Mouse (Mus musculus): ENCODE data around the gene Fastkd2. TPM values are rescaled to one million over a fixed set of nuclear protein-coding genes. Genes with fewer than 3 reads are reported as not detected.

The Fastkd2 gene
- polyA plus RNA-seq (2011; ENCODE audit: insufficient read depth, insufficient read length, low read depth, missing spikeins), result 40.9 and 42.0 TPM in 2 replicates

DNA sequence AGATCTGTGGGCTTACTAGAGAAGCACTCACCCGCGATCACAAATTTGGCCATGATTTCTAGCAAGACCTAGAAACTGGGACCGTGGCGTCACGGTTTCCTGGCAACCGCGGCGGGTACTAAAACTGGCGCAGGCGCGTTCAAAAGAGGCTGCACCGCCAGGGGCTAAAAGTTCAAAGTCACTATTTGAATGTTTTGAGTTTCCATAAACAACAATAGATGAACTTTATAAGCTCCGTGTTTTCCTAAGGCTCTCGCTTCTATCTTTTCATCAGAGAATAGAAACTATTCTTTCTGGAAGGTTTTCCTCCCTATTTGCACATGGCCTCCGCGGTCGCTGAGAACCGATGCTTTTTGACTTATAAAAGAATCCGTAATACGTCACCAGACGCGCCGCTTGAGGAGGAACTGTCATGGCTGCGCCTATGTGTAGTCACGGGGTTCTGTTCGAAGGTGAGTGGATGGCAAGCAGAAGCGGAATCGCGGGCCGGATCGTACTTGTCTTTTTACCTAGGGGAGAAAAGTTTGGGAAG, at the start of gene Fastkd2, which contains the start of gene Mdh1b:
TSS of gene Fastkd2 (plus strand) at position 375 of the 532 bp plus-strand sequence.
TSS of gene Mdh1b (minus strand) at position 79 of the 532 bp plus-strand sequence.
- Histone ChIP-seq H3K27ac (ENCODE audit: insufficient read depth, low read length) (no peak within 1 kb of the TSS), H3K4me3 (ENCODE audit: low read depth, low read length) (peak within 1 kb of the TSS; percentile 98), H3K4me1 (ENCODE audit: control insufficient read depth, insufficient read depth, low read length) (no peaks in the 10 kb centered on the region), H3K9me3 (replicated peaks; ENCODE audit: control insufficient read depth, insufficient read depth, low read length, poor library complexity, severe bottlenecking) (no peaks in the 10 kb centered on the region), H3K36me3 (ENCODE audit: control insufficient read depth, insufficient read depth, low read length, poor library complexity, severe bottlenecking) (no peaks in the 10 kb centered on the region; the same call in 1 of the 2 replicates), H3K9ac (ENCODE audit: low read depth, poor library complexity, severe bottlenecking) (peak within 1 kb of the TSS; percentile 82), H3K27me3 (ENCODE audit: control insufficient read depth, insufficient read depth, low read length, poor library complexity, severe bottlenecking) (no peaks in the 10 kb centered on the region)
- TF ChIP-seq EP300 (IDR thresholded peaks at IDR 0.05; ENCODE audit: insufficient read depth, low read depth, low read length), result 0 out of 2 replicates have a peak, but pooled peaks have one; percentile 23
- no peak for TF ChIP-seq POLR2A (IDR thresholded peaks at IDR 0.05; ENCODE audit: insufficient read depth, low read length)

DNA sequence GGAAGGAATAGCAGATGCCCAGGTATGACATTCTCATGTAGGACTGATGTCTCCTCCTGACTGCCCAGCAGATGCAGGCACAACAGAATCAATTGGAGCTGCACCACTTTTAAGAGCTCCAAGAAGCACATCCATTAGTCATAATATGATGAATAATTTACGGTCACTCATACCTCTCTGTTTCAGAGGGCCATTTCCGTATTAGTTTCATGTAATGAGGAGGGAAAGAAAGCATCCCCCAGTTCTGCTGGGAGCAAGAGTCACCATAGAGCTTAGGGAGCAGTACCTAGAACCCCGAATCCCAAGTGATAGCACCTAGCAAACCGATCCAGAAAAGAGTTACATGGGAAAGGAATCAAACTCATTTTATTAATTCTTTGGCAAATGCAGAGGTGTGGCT, 43.6 kb upstream of the Fastkd2 start, which contains the start of gene Dytn:
TSS of gene Dytn (minus strand) at position 101 of the 400 bp plus-strand sequence.
- Histone ChIP-seq H3K4me3 (ENCODE audit: low read depth, low read length) (no peak within 1 kb of the TSS), H3K9me3 (replicated peaks; ENCODE audit: control insufficient read depth, insufficient read depth, low read length, poor library complexity, severe bottlenecking) (no peaks in the 10 kb centered on the region)

DNA sequence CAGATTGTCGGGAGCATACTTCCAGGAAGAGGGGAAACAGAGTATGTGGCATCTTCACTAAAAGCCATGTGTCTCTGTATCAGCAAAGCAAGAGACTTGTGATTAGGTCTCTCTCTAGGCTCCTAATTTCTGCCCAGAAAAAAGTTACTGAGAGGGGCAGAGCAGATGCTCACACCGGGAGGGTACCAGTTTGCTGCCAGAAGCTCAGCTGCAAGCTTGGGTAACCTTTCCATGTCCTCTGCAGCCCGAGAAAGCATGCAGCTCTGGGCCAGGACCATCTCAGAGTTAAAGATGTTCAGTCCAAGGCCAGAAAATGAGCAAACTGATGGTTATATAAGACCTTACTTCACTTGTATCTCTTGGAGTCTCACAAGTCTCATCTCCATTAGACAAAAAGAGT, 33.6 kb upstream of the Fastkd2 start:
- H3K27ac ChIP-seq (ENCODE audit: insufficient read depth, low read length), result no peak overlapping the region
- H3K9ac ChIP-seq (ENCODE audit: low read depth, poor library complexity, severe bottlenecking), result no peak overlapping the region
- H3K9me3 ChIP-seq (replicated peaks; ENCODE audit: control insufficient read depth, insufficient read depth, low read length, poor library complexity, severe bottlenecking), result no peaks in the 10 kb centered on the region
- no peaks in the 10 kb centered on the region for H3K36me3 ChIP-seq (ENCODE audit: control insufficient read depth, insufficient read depth, low read length, poor library complexity, severe bottlenecking)
- no peaks in the 10 kb centered on the region for H3K27me3 ChIP-seq (ENCODE audit: control insufficient read depth, insufficient read depth, low read length, poor library complexity, severe bottlenecking)
- no peak for TF ChIP-seq CTCF (IDR thresholded peaks at IDR 0.05; ENCODE audit: low read depth, low read length)
- no peak for TF ChIP-seq POLR2A (IDR thresholded peaks at IDR 0.05; ENCODE audit: insufficient read depth, low read length)
- TF ChIP-seq EP300 (IDR thresholded peaks at IDR 0.05; ENCODE audit: insufficient read depth, low read depth, low read length), result no peak
- H3K4me3 ChIP-seq (ENCODE audit: low read depth, low read length), result no peak overlapping the region
- H3K4me1 ChIP-seq (ENCODE audit: control insufficient read depth, insufficient read depth, low read length), result no peaks in the 10 kb centered on the region

More for the DNA sequence above, 43.6 kb upstream of the Fastkd2 start, which contains the start of gene Dytn:
- no peak within 1 kb of the TSS for H3K27ac ChIP-seq (ENCODE audit: insufficient read depth, low read length)
- no peaks in the 10 kb centered on the region for H3K4me1 ChIP-seq (ENCODE audit: control insufficient read depth, insufficient read depth, low read length)
- H3K36me3 ChIP-seq (ENCODE audit: control insufficient read depth, insufficient read depth, low read length, poor library complexity, severe bottlenecking), result no peaks in the 10 kb centered on the region
- no peaks in the 10 kb centered on the region for H3K27me3 ChIP-seq (ENCODE audit: control insufficient read depth, insufficient read depth, low read length, poor library complexity, severe bottlenecking)
- TF ChIP-seq EP300 (IDR thresholded peaks at IDR 0.05; ENCODE audit: insufficient read depth, low read depth, low read length) (no peak), POLR2A (IDR thresholded peaks at IDR 0.05; ENCODE audit: insufficient read depth, low read length) (no peak), CTCF (IDR thresholded peaks at IDR 0.05; ENCODE audit: low read depth, low read length) (no peak)
- H3K9ac ChIP-seq (ENCODE audit: low read depth, poor library complexity, severe bottlenecking), result no peak within 1 kb of the TSS

GRCm38 (mm10) chr1:63705733-63706132, 24.7 kb upstream of the Fastkd2 start:
- H3K9ac ChIP-seq (ENCODE audit: low read depth, poor library complexity, severe bottlenecking), result no peak overlapping the region
- H3K4me1 ChIP-seq (ENCODE audit: control insufficient read depth, insufficient read depth, low read length), result no peaks in the 10 kb centered on the region
- H3K27me3 ChIP-seq (ENCODE audit: control insufficient read depth, insufficient read depth, low read length, poor library complexity, severe bottlenecking), result no peaks in the 10 kb centered on the region
- TF ChIP-seq CTCF (IDR thresholded peaks at IDR 0.05; ENCODE audit: low read depth, low read length) (no peak), POLR2A (IDR thresholded peaks at IDR 0.05; ENCODE audit: insufficient read depth, low read length) (no peak), EP300 (IDR thresholded peaks at IDR 0.05; ENCODE audit: insufficient read depth, low read depth, low read length) (no peak)
- no peak overlapping the region for H3K27ac ChIP-seq (ENCODE audit: insufficient read depth, low read length)
- H3K36me3 ChIP-seq (ENCODE audit: control insufficient read depth, insufficient read depth, low read length, poor library complexity, severe bottlenecking), result no peaks in the 10 kb centered on the region
- H3K4me3 ChIP-seq (ENCODE audit: low read depth, low read length), result no peak overlapping the region
- no peaks in the 10 kb centered on the region for H3K9me3 ChIP-seq (replicated peaks; ENCODE audit: control insufficient read depth, insufficient read depth, low read length, poor library complexity, severe bottlenecking)

GRCm38 (mm10) chr1:63708876-63709275, 21.5 kb upstream of the Fastkd2 start:
- no peaks in the 10 kb centered on the region for H3K9me3 ChIP-seq (replicated peaks; ENCODE audit: control insufficient read depth, insufficient read depth, low read length, poor library complexity, severe bottlenecking)
- H3K27ac ChIP-seq (ENCODE audit: insufficient read depth, low read length), result no peak overlapping the region
- H3K4me3 ChIP-seq (ENCODE audit: low read depth, low read length), result no peak overlapping the region

DNA sequence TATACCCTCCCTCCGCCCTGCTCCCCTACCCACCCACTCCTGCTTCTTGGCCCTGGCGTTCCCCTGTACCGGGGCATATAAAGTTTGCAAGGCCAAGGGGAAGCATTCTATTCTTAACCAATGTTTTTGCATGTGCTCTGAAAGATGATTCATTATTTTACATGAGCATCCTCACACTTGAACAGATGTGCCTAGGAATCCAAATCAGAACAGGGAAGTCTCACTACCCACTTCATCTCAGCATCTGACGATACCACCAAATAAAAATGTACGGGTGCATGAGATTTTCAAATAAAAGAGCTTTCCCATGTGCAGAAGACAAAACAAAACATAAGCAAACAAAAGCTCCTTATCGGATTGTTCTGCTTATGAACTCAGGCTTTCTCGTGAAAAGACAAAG, 10.3 kb upstream of the Fastkd2 start:
- TF ChIP-seq POLR2A (IDR thresholded peaks at IDR 0.05; ENCODE audit: insufficient read depth, low read length) (no peak), CTCF (IDR thresholded peaks at IDR 0.05; ENCODE audit: low read depth, low read length) (no peak), EP300 (IDR thresholded peaks at IDR 0.05; ENCODE audit: insufficient read depth, low read depth, low read length) (no peak)
- Histone ChIP-seq H3K9me3 (replicated peaks; ENCODE audit: control insufficient read depth, insufficient read depth, low read length, poor library complexity, severe bottlenecking) (no peaks in the 10 kb centered on the region), H3K4me1 (ENCODE audit: control insufficient read depth, insufficient read depth, low read length) (no peaks in the 10 kb centered on the region), H3K9ac (ENCODE audit: low read depth, poor library complexity, severe bottlenecking) (no peak overlapping the region), H3K27me3 (ENCODE audit: control insufficient read depth, insufficient read depth, low read length, poor library complexity, severe bottlenecking) (no peaks in the 10 kb centered on the region), H3K36me3 (ENCODE audit: control insufficient read depth, insufficient read depth, low read length, poor library complexity, severe bottlenecking) (no peaks in the 10 kb centered on the region), H3K4me3 (ENCODE audit: low read depth, low read length) (no peak overlapping the region), H3K27ac (ENCODE audit: insufficient read depth, low read length) (no peak overlapping the region)

More at GRCm38 (mm10) chr1:63708876-63709275, 21.5 kb upstream of the Fastkd2 start:
- Histone ChIP-seq H3K9ac (ENCODE audit: low read depth, poor library complexity, severe bottlenecking) (no peak overlapping the region), H3K27me3 (ENCODE audit: control insufficient read depth, insufficient read depth, low read length, poor library complexity, severe bottlenecking) (no peaks in the 10 kb centered on the region), H3K4me1 (ENCODE audit: control insufficient read depth, insufficient read depth, low read length) (no peaks in the 10 kb centered on the region), H3K36me3 (ENCODE audit: control insufficient read depth, insufficient read depth, low read length, poor library complexity, severe bottlenecking) (no peaks in the 10 kb centered on the region)
- TF ChIP-seq EP300 (IDR thresholded peaks at IDR 0.05; ENCODE audit: insufficient read depth, low read depth, low read length) (no peak), CTCF (IDR thresholded peaks at IDR 0.05; ENCODE audit: low read depth, low read length) (no peak), POLR2A (IDR thresholded peaks at IDR 0.05; ENCODE audit: insufficient read depth, low read length) (no peak)
